Mouse (Mus musculus): Measurements from ENCODE around the gene Slc6a8.
A peak's percentile ranks its signal among the peaks of the same experiment; 100 is the strongest.

- peak in 1 of 2 experiments; percentile 93; a peak in 2 of 4 replicates for TF ChIP-seq POLR2A (IDR thresholded peaks at IDR 0.05; ENCODE audit: control insufficient read depth in 1 of 2, insufficient read depth in 1 of 2, low read depth in 1 of 2, low read length in 2 of 2, poor library complexity in 1 of 2)
- TF ChIP-seq TAL1 (IDR thresholded peaks at IDR 0.05; ENCODE audit: low read length), result no peak
- TF ChIP-seq ETS1 (IDR thresholded peaks at IDR 0.05; ENCODE audit: low read depth, low read length), result peak; percentile 37; the same call in 1 of the 2 replicates
- TF ChIP-seq CTCF (IDR thresholded peaks at IDR 0.05 in 2 of 3, conservative IDR thresholded peaks at IDR 0.05 in 1 of 3; ENCODE audit: control insufficient read depth in 1 of 3, insufficient read depth in 1 of 3, low read depth in 2 of 3, low read length in 3 of 3, poor library complexity in 1 of 3, severe bottlenecking in 1 of 3), result no peak
- TF ChIP-seq TCF12 (IDR thresholded peaks at IDR 0.05; ENCODE audit: low read depth, low read length), result no peak; the same call in 1 of the 2 replicates
Measured at GRCm38 (mm10) chrX:73716109-73716661, 43.2 kb downstream of the Slc6a8 start, which contains the start of the genes Bcap31 and Abcd1.
